Mouse (Mus musculus): ENCODE results near the gene Lrba.
A peak's percentile ranks its signal among the peaks of the same experiment; 100 is the strongest.

Gene Lrba

GRCm38 (mm10) chr3:86687571-86688209, 463.2 kb downstream of the Lrba start:
- no peak for DNase-seq (ENCODE audit: low read depth)

DNA sequence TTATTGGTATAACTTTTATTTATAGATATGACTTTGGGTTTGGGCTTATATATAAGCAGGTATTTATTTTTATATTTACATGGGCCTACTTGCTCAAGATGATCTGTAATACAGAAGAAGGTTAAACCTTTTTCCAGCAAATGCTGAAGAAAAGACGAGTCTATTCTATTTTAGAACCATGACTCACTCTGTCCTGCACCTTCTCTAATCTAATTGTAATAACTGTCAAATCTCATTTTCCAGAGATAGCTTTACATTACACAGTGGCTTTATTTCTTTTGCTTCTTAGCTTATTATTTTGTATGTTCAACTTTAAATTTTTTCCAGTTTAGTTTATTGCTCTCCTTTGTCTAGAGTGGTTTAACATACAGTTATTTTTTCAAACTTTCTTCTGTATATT, 464.0 kb downstream of the Lrba start:
- DNase-seq (ENCODE audit: low read depth) = no peak

- no peak for DNase-seq (ENCODE audit: low read depth)
Measured at GRCm38 (mm10) chr3:86689305-86689704, 464.8 kb downstream of the Lrba start.

- no peak for DNase-seq (ENCODE audit: low read depth)
Measured at GRCm38 (mm10) chr3:86692779-86693178, 468.3 kb downstream of the Lrba start.

GRCm38 (mm10) chr3:86693553-86693952, 469.1 kb downstream of the Lrba start:
- DNase-seq (ENCODE audit: low read depth) = no peak

- DNase-seq (ENCODE audit: low read depth) = no peak
Measured at GRCm38 (mm10) chr3:86698947-86699346, 474.5 kb downstream of the Lrba start.

DNA sequence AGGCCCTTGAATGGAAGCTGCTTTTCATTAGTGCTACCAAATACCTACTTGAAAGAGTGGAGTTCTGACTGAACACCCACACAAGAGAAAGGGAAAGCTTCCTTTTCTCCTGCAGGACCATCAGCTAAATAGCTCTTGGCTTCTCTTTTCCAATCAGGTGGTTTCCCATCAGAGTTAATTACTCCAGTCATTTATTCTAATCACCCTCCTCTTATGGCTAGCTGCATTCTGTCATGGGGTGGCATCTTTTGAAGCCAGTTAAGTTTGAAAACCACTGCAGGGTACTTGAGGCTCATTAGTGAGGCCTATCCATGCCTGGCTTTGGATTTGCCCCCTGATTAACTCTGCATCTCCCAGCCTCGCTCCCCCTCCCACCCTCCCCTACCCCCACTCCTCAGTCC, 476.7 kb downstream of the Lrba start:
- no peak for DNase-seq (ENCODE audit: low read depth)

GRCm38 (mm10) chr3:86709472-86709871, 485.0 kb downstream of the Lrba start:
- no peak for DNase-seq (ENCODE audit: low read depth)

GRCm38 (mm10) chr3:86711530-86711929, 487.1 kb downstream of the Lrba start:
- DNase-seq (ENCODE audit: low read depth) = no peak

- DNase-seq (ENCODE audit: low read depth) = no peak
Measured at GRCm38 (mm10) chr3:86712758-86713157, 488.3 kb downstream of the Lrba start.

- no peak for DNase-seq (ENCODE audit: low read depth)
Measured at GRCm38 (mm10) chr3:86714446-86714845, 490.0 kb downstream of the Lrba start.

- no peak for DNase-seq (ENCODE audit: low read depth)
Measured at GRCm38 (mm10) chr3:86723415-86724298, 499.2 kb downstream of the Lrba start.

DNA sequence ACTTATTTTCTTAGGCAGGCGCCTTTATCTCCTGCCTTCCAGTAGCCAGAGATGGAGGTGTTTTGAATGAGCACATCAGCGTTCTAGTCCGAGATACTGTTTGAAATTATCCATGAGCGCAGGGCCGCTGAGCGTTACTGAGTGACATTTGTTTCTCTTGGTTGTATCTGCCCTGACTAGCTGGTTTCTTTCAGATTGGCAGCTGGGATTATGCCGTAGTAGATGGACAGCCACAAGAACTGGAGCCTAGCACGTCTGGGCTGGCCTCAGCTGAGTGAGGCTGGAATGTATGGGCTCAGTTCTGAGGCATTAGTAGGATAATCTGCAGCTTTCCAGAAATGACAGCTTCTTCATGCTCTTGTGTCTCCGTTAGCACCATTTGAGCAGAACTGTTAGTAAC, 500.6 kb downstream of the Lrba start:
- no peak for DNase-seq (ENCODE audit: low read depth)

DNA sequence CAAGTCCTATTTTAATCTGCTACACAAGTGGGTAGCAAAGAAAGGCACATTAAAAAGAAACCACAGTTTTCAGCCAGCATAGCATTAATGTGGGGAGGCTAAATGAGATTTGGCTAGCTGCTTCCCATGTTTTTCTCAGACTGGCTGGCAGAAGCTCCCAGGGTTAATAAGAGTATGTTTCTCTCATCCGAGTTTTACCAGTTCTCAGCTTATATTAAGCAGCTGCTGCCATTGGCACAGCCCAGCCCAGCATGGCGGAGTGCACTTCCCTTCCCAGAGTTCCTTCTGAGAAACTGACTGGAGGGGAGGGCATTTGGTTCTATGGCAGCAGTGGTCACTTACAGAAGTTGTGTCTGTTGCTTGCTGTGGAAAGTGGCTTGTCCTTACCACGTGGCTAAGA, 514.4 kb downstream of the Lrba start:
- no peak for DNase-seq (ENCODE audit: low read depth)

DNA sequence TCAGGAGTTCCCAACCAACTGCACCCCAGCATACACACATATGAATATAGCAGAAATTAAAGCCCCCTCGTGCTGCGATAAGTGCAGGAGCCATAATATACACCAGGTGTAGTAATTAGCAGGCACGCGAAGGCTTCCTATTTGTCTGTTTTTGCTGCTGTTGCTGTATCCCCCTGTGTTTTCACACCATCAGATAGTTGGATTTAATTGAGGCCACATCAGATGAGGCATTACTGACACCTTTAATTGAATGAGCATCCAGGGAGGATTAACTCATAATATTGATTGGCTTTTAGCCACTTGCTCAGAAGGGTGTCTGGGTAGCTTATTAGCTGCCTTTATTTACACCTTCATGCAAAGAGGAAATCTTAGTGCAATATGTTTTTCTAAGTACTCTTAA, 515.3 kb downstream of the Lrba start:
- no peak for DNase-seq (ENCODE audit: low read depth)

DNA sequence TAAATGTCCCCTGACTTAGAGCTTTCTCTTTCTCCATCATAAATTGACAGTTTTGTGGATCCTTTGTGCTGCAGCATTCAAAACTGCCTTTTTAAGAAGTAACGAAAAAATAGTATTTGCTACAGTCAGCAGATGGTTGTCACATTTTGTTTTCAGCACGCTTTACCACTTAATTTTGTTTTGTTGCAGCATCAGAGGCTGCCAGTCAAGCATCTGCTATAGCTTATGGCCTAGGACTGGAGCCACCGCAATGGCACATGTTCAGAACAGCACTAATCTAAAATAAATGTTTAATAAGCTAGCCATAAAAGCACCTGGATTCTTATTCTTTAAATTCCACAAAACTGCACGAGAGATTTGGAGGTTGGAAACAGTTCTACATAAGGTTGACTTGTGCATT, 520.9 kb downstream of the Lrba start:
- no peak for DNase-seq (ENCODE audit: low read depth)

GRCm38 (mm10) chr3:86745769-86746512, 521.5 kb downstream of the Lrba start:
- DNase-seq (ENCODE audit: low read depth) = no peak

GRCm38 (mm10) chr3:86750652-86751051, 526.2 kb downstream of the Lrba start:
- DNase-seq (ENCODE audit: low read depth) = no peak

GRCm38 (mm10) chr3:86754178-86754577, 529.7 kb downstream of the Lrba start:
- DNase-seq (ENCODE audit: low read depth) = peak; percentile 16

- DNase-seq (ENCODE audit: low read depth) = peak; percentile 7
Measured at GRCm38 (mm10) chr3:86754595-86755557, 530.4 kb downstream of the Lrba start.

DNA sequence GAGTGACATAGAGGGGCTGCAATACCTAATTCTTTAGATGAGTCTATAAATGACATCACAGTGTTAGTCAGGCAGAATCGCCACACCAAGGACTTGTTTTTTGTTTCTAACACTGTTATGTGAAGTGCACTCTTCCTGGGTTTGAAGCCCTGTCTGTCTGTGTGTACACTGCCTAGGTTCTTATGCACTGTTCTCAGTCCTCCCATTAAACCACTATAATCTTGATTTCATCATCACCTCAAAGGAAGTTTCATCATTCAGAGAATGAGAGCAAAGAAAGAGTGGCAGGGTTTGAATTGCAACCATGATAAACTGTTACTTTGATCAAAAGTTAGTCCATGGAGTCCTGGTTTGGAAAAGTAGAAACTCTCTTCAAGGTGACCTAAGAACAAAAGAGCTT, 532.1 kb downstream of the Lrba start:
- peak; percentile 17 for DNase-seq (ENCODE audit: low read depth)

- peak; percentile 38 for DNase-seq (ENCODE audit: low read depth)
Measured at GRCm38 (mm10) chr3:86758727-86759126, 534.2 kb downstream of the Lrba start.

Measured in fibroblast of lung, adult 2 months (primary cell).